8 mouse cellular contexts compared by ENCODE assay signal in genomic region chr3:50983962-50984765, GRCm38 (mm10).
DNase-seq lines count a peak whose midpoint lies in the region; ATAC-seq and TF ChIP-seq lines count a peak whose summit lies in the region.
"Had no signal": no experiment of that assay in that cellular context is flagged by ENCODE, and none has a peak within 500 bp of the region (broad histone marks: within the 10 kb centered on the region; RNA-seq: fewer than 3 reads in every experiment).

No protein-coding gene starts in this region.

- H3K36me3 ChIP-seq in kidney, postnatal 0 days (ENCODE audit: insufficient read depth, low read length), result no peaks in the 10 kb centered on the region
- H3K36me3 ChIP-seq in forebrain, postnatal 0 days (ENCODE audit: insufficient read depth), result no peaks in the 10 kb centered on the region
- H3K36me3 ChIP-seq in neural tube, embryonic 14.5 days (ENCODE audit: control insufficient read depth, insufficient read depth, low read length), result no peaks in the 10 kb centered on the region

- 31% methylated on average over 12 of the region's 12 CpGs for WGBS in kidney, postnatal 0 days
- WGBS in forebrain, postnatal 0 days, result 43% methylated on average over 12 of the region's 12 CpGs
- WGBS in neural tube, embryonic 14.5 days, result 26% methylated on average over 12 of the region's 12 CpGs

- no peak overlapping the region for H3K27ac ChIP-seq in kidney, postnatal 0 days
- peak overlapping the region; percentile 62 for H3K27ac ChIP-seq in forebrain, postnatal 0 days (ENCODE audit: low read depth, low read length)
- peak overlapping the region; percentile 71 for H3K27ac ChIP-seq in left cerebral cortex, adult 2 months
- H3K27ac ChIP-seq in neural tube, embryonic 14.5 days (ENCODE audit: low read depth, low read length), result no peak overlapping the region; the same call in 1 of the 2 replicates

- no peaks in the 10 kb centered on the region for H3K9me3 ChIP-seq in kidney, postnatal 0 days (replicated peaks; ENCODE audit: low read length)
- H3K9me3 ChIP-seq in forebrain, postnatal 0 days (ENCODE audit: low read length), result no peaks in the 10 kb centered on the region
- no peaks in the 10 kb centered on the region for H3K9me3 ChIP-seq in neural tube, embryonic 14.5 days (ENCODE audit: control insufficient read depth, low read length)

- DNase-seq in kidney, postnatal 0 days (ENCODE audit: low spot score), result peak; percentile 37
- no peak for DNase-seq in kidney, postnatal 36 days
- DNase-seq in forebrain, postnatal 0 days, result peak; percentile 69
- peak; percentile 39 to 56 for DNase-seq in left cerebral cortex, adult 2 months (ENCODE audit: extremely low spot score in 1 of 2, low spot score in 2 of 2)
- no peak for DNase-seq in urinary bladder, postnatal 10 days (ENCODE audit: low spot score)
- DNase-seq in adipocyte (ENCODE audit: low spot score), result no peak
- DNase-seq: lung, postnatal 10 days had no signal

- H3K4me2 ChIP-seq in kidney, postnatal 0 days (ENCODE audit: low read length), result no peak overlapping the region
- H3K4me2 ChIP-seq in forebrain, postnatal 0 days (ENCODE audit: low read depth), result no peak overlapping the region
- no peak overlapping the region for H3K4me2 ChIP-seq in neural tube, embryonic 14.5 days (ENCODE audit: low read depth, low read length)

- no peaks in the 10 kb centered on the region for H3K27me3 ChIP-seq in kidney, postnatal 0 days (ENCODE audit: insufficient read depth, low read length)
- H3K27me3 ChIP-seq in forebrain, postnatal 0 days (ENCODE audit: insufficient read depth, low read length), result no peaks in the 10 kb centered on the region
- H3K27me3 ChIP-seq in neural tube, embryonic 14.5 days (ENCODE audit: control insufficient read depth, insufficient read depth, low read length), result no peaks in the 10 kb centered on the region

- H3K4me3 ChIP-seq in kidney, postnatal 0 days (replicated peaks; ENCODE audit: low read depth, low read length), result no peak overlapping the region
- H3K4me3 ChIP-seq in forebrain, postnatal 0 days (ENCODE audit: low read depth, low read length), result no peak overlapping the region
- H3K4me3 ChIP-seq in left cerebral cortex, adult 2 months, result no peak overlapping the region
- H3K4me3 ChIP-seq in neural tube, embryonic 14.5 days (ENCODE audit: low read depth, low read length), result no peak overlapping the region

- intact Hi-C loops in left cerebral cortex, adult 2 months (cut with DNase I), result loop anchor here (1.0 to 10.0 kb wide), 2 partner anchors 112 to 211 kb away; no protein-coding TSS in a partner anchor

- peaks cover 11% of the 10 kb centered on the region; the same call in 1 of the 2 replicates for H3K4me1 ChIP-seq in kidney, postnatal 0 days (replicated peaks; ENCODE audit: insufficient read depth, low read length)
- no peaks in the 10 kb centered on the region for H3K4me1 ChIP-seq in forebrain, postnatal 0 days (ENCODE audit: insufficient read depth)
- H3K4me1 ChIP-seq in neural tube, embryonic 14.5 days (ENCODE audit: control insufficient read depth, insufficient read depth, low read length), result peaks cover 6% of the 10 kb centered on the region

- ATAC-seq in kidney, postnatal 0 days (replicated peaks; ENCODE audit: low FRiP score, low read depth), result no peak; the same call in 1 of the 2 replicates
- ATAC-seq in forebrain, postnatal 0 days, result peak; percentile 88
- peak; percentile 66; the same call in 1 of the 2 replicates for ATAC-seq in neural tube, embryonic 14.5 days (ENCODE audit: low read depth)

- TF ChIP-seq CTCF in kidney, postnatal 0 days (IDR thresholded peaks at IDR 0.05; ENCODE audit: low read depth), result no peak
- no peak for TF ChIP-seq CTCF in forebrain, postnatal 0 days (IDR thresholded peaks at IDR 0.05; ENCODE audit: low read depth)
- TF ChIP-seq CTCF in left cerebral cortex, adult 2 months (IDR thresholded peaks at IDR 0.05), result no peak

- no peak overlapping the region for H3K9ac ChIP-seq in kidney, postnatal 0 days (ENCODE audit: low read depth, low read length)
- no peak overlapping the region for H3K9ac ChIP-seq in forebrain, postnatal 0 days
- H3K9ac ChIP-seq in neural tube, embryonic 14.5 days (replicated peaks; ENCODE audit: low read depth, low read length), result no peak overlapping the region

Comparison
In these comparisons a context has a peak if more than half of its experiments do, and no peak if none do; other contexts are left out.
1. DNase-seq: peak in kidney, postnatal 0 days (single experiment), forebrain, postnatal 0 days (single experiment) and left cerebral cortex, adult 2 months (2 of 2); none in kidney, postnatal 36 days (0 of 2), urinary bladder, postnatal 10 days (single experiment) and adipocyte (single experiment).
2. H3K27ac ChIP-seq: peak in forebrain, postnatal 0 days (single experiment) and left cerebral cortex, adult 2 months (single experiment); none in kidney, postnatal 0 days (single experiment) and neural tube, embryonic 14.5 days (single experiment).